Mouse (Mus musculus): ENCODE results near the gene Shd. TPM values are rescaled to one million over a fixed set of nuclear protein-coding genes. Genes with fewer than 3 reads are reported as not detected.

The Shd gene
- total and polyA plus RNA-seq, 3 experiments, result 0.31 to 0.89 TPM; not detected in 1

DNA sequence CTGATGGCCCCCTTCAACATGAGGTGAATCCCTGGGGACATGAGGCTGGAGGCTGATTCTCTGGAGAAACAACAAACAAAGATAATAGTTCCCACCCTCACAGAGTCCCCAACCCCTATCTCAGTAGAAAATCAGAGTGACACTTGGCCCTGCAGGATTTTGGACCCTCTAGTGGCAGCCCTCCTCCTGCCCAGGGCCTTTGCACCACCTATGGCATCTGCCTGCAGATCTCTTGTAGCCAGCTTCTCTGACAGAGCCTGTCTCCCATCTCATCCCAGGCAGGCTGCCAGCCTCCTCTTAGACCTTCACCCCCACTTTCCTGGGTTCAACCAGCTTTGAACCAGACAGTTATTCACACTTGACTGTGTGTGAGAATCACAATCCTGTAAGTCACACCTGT, 9.5 kb upstream of the Shd start:
- Histone ChIP-seq H3K27ac (ENCODE audit: control insufficient read depth, low read depth, low read length) (no peak overlapping the region), H3K4me1 (ENCODE audit: control insufficient read depth in 1 of 2, insufficient read depth in 2 of 2, low read length in 2 of 2) (peaks cover 6 to 15% of the 10 kb centered on the region in 2 experiments; a peak in 3 of 4 replicates), H3K36me3 (ENCODE audit: control insufficient read depth in 1 of 2, insufficient read depth in 2 of 2, low read length in 2 of 2) (peaks cover 0 to 5% of the 10 kb centered on the region in 2 experiments; a peak in 1 of 4 replicates), H3K27me3 (ENCODE audit: control insufficient read depth in 1 of 2, insufficient read depth in 2 of 2, low read length in 2 of 2) (no peaks in the 10 kb centered on the region), H3K9ac (ENCODE audit: control insufficient read depth, low read depth, low read length, poor library complexity, severe bottlenecking) (no peak overlapping the region), H3K9me3 (replicated peaks; ENCODE audit: insufficient read depth, low read length) (no peaks in the 10 kb centered on the region), H3K4me3 (ENCODE audit: control insufficient read depth in 1 of 2, insufficient read depth in 1 of 2, low read depth in 2 of 2, low read length in 2 of 2) (no peak overlapping the region), H3K79me2 (ENCODE audit: control insufficient read depth, insufficient read depth, low read length, poor library complexity) (peaks cover 10% of the 10 kb centered on the region)
- DNase-seq (ENCODE audit: low read depth, low spot score), result no peak
- TF ChIP-seq NELFE (IDR thresholded peaks at IDR 0.05; ENCODE audit: low read depth, low read length), result no peak
- no peak for TF ChIP-seq CHD1 (IDR thresholded peaks at IDR 0.05; ENCODE audit: low read depth, low read length)
- TF ChIP-seq MYB (IDR thresholded peaks at IDR 0.05; ENCODE audit: low read depth, low read length), result no peak
- TF ChIP-seq POLR2AphosphoS2 (IDR thresholded peaks at IDR 0.05; ENCODE audit: low read length), result no peak
- no peak for TF ChIP-seq EP300 (IDR thresholded peaks at IDR 0.05; ENCODE audit: low read depth in 1 of 2, low read length in 2 of 2)
- no peak for TF ChIP-seq CTCF (IDR thresholded peaks at IDR 0.05 in 2 of 3, conservative IDR thresholded peaks at IDR 0.05 in 1 of 3; ENCODE audit: control insufficient read depth in 1 of 3, insufficient read depth in 1 of 3, low read depth in 2 of 3, low read length in 3 of 3, poor library complexity in 1 of 3, severe bottlenecking in 1 of 3)
- no peak for TF ChIP-seq MYC (IDR thresholded peaks at IDR 0.05; ENCODE audit: low read depth, low read length)
- no peak for TF ChIP-seq E2F4 (IDR thresholded peaks at IDR 0.05; ENCODE audit: borderline replicate concordance, low read depth, low read length)
- no peak for TF ChIP-seq JUND (IDR thresholded peaks at IDR 0.05; ENCODE audit: low read depth, low read length)
- no peak for TF ChIP-seq MAZ (IDR thresholded peaks at IDR 0.05; ENCODE audit: low read depth, low read length)
- no peak for TF ChIP-seq TCF12 (IDR thresholded peaks at IDR 0.05; ENCODE audit: low read depth, low read length)
- no peak for TF ChIP-seq CHD2 (IDR thresholded peaks at IDR 0.05; ENCODE audit: low read length)
- no peak for TF ChIP-seq ELF1 (IDR thresholded peaks at IDR 0.05; ENCODE audit: low read depth, low read length)
- no peak for TF ChIP-seq MXI1 (IDR thresholded peaks at IDR 0.05; ENCODE audit: low read depth, low read length)

DNA sequence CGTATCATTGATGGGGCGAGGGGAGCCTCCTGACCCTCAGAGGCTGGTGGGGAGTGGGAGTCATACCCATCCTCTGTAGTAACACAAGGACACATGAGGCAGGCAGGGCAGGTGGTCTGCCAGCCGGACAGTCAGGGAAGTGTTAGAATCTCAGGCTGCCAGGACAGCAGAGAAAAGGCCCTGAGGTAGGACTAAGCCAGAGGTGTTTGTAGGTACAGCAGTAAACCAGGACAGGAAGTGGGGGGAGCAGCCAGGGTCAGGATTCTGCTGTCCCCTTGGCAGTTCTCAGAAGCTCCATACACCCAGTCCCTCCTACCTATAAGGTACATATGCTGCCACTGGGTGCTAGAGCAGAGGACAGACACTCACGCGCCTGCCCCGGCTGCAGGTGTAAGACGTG, 8.6 kb upstream of the Shd start:
- Histone ChIP-seq H3K79me2 (ENCODE audit: control insufficient read depth, insufficient read depth, low read length, poor library complexity) (peaks cover 10% of the 10 kb centered on the region), H3K9ac (ENCODE audit: control insufficient read depth, low read depth, low read length, poor library complexity, severe bottlenecking) (no peak overlapping the region), H3K27ac (ENCODE audit: control insufficient read depth, low read depth, low read length) (no peak overlapping the region), H3K36me3 (ENCODE audit: control insufficient read depth in 1 of 2, insufficient read depth in 2 of 2, low read length in 2 of 2) (peaks cover 0 to 5% of the 10 kb centered on the region in 2 experiments; a peak in 2 of 4 replicates), H3K4me1 (ENCODE audit: control insufficient read depth in 1 of 2, insufficient read depth in 2 of 2, low read length in 2 of 2) (peaks cover 6 to 15% of the 10 kb centered on the region in 2 experiments; a peak in 3 of 4 replicates), H3K4me3 (ENCODE audit: control insufficient read depth in 1 of 2, insufficient read depth in 1 of 2, low read depth in 2 of 2, low read length in 2 of 2) (no peak overlapping the region), H3K9me3 (replicated peaks; ENCODE audit: insufficient read depth, low read length) (no peaks in the 10 kb centered on the region), H3K27me3 (ENCODE audit: control insufficient read depth in 1 of 2, insufficient read depth in 2 of 2, low read length in 2 of 2) (no peaks in the 10 kb centered on the region)
- no peak for DNase-seq (ENCODE audit: low read depth, low spot score)
- TF ChIP-seq NRF1 (IDR thresholded peaks at IDR 0.05; ENCODE audit: insufficient read depth, low read depth, low read length, poor library complexity, severe bottlenecking) (no peak), MXI1 (IDR thresholded peaks at IDR 0.05; ENCODE audit: low read depth, low read length) (no peak), SMC3 (IDR thresholded peaks at IDR 0.05; ENCODE audit: low read depth, low read length) (no peak), ZNF384 (IDR thresholded peaks at IDR 0.05; ENCODE audit: low read depth, low read length) (no peak), HCFC1 (IDR thresholded peaks at IDR 0.05; ENCODE audit: low read depth, low read length) (no peak), MAX (IDR thresholded peaks at IDR 0.05; ENCODE audit: low read length) (no peak), RAD21 (IDR thresholded peaks at IDR 0.05; ENCODE audit: low read depth, low read length) (no peak), ZKSCAN1 (IDR thresholded peaks at IDR 0.05; ENCODE audit: low read depth, low read length) (no peak)
